Mouse (Mus musculus): ENCODE data around the gene Cdk19.

Gene Cdk19

GRCm38 (mm10) chr10:40349631-40350177 is 10.3 kb downstream of the Cdk19 start:
- DNase-seq = peak; percentile 61

GRCm38 (mm10) chr10:40350245-40350932 is 11.0 kb downstream of the Cdk19 start:
- no peak for DNase-seq

- no peak for DNase-seq
Observed at GRCm38 (mm10) chr10:40351156-40351555, 11.8 kb downstream of the Cdk19 start.

- no peak for DNase-seq
Observed at GRCm38 (mm10) chr10:40354081-40354480, 14.7 kb downstream of the Cdk19 start.

- DNase-seq = no peak
Observed at GRCm38 (mm10) chr10:40354556-40354955, 15.2 kb downstream of the Cdk19 start.

GRCm38 (mm10) chr10:40358166-40358565 is 18.8 kb downstream of the Cdk19 start:
- no peak for DNase-seq

- no peak for DNase-seq
Observed at GRCm38 (mm10) chr10:40359131-40359530, 19.8 kb downstream of the Cdk19 start.

- no peak for DNase-seq
Observed at GRCm38 (mm10) chr10:40363004-40363403, 23.6 kb downstream of the Cdk19 start.

GRCm38 (mm10) chr10:40364642-40365361 is 25.4 kb downstream of the Cdk19 start:
- DNase-seq = no peak

- DNase-seq = no peak
Observed at GRCm38 (mm10) chr10:40365991-40366390, 26.6 kb downstream of the Cdk19 start.

GRCm38 (mm10) chr10:40368516-40368915 is 29.2 kb downstream of the Cdk19 start:
- DNase-seq = no peak

- DNase-seq = no peak
Observed at GRCm38 (mm10) chr10:40370156-40370555, 30.8 kb downstream of the Cdk19 start.

- no peak for DNase-seq
Observed at GRCm38 (mm10) chr10:40371184-40371913, 32.0 kb downstream of the Cdk19 start.

- peak; percentile 35 for DNase-seq
Observed at GRCm38 (mm10) chr10:40371914-40372675, 32.7 kb downstream of the Cdk19 start.

GRCm38 (mm10) chr10:40373749-40374148 is 34.4 kb downstream of the Cdk19 start:
- no peak for DNase-seq

- no peak for DNase-seq
Observed at GRCm38 (mm10) chr10:40374828-40375227, 35.5 kb downstream of the Cdk19 start.

- peak; percentile 71 for DNase-seq
Observed at GRCm38 (mm10) chr10:40376286-40376685, 36.9 kb downstream of the Cdk19 start.

GRCm38 (mm10) chr10:40378284-40378683 is 38.9 kb downstream of the Cdk19 start:
- no peak for DNase-seq

GRCm38 (mm10) chr10:40379682-40380081 is 40.3 kb downstream of the Cdk19 start:
- DNase-seq = no peak

GRCm38 (mm10) chr10:40385397-40385796 is 46.0 kb downstream of the Cdk19 start:
- DNase-seq = no peak

GRCm38 (mm10) chr10:40386126-40386525 is 46.8 kb downstream of the Cdk19 start:
- no peak for DNase-seq

- no peak for DNase-seq
Observed at GRCm38 (mm10) chr10:40393447-40394143, 54.2 kb downstream of the Cdk19 start.
